Mouse (Mus musculus) liver (tissue): ENCODE data around the gene Elane.

Source experiments
- DNase-seq: peaks from one replicate; pipeline ENCODE4 v3.0.0-alpha.2; 2020; ENCODE audit warnings: mixed read lengths

The Elane gene

GRCm38 (mm10) chr10:79858416-79859074 is 27.5 kb upstream of the Elane start:
- DNase-seq = peak; percentile 51

GRCm38 (mm10) chr10:79859116-79859515 is 26.9 kb upstream of the Elane start:
- DNase-seq = no peak

GRCm38 (mm10) chr10:79860079-79860911 is 25.8 kb upstream of the Elane start:
- DNase-seq = no peak

GRCm38 (mm10) chr10:79861230-79862048 is 24.6 kb upstream of the Elane start:
- DNase-seq = no peak

- DNase-seq = no peak
Observed at GRCm38 (mm10) chr10:79862049-79862788, 23.8 kb upstream of the Elane start.

GRCm38 (mm10) chr10:79862925-79863324 is 23.1 kb upstream of the Elane start:
- DNase-seq = no peak

- DNase-seq = no peak
Observed at GRCm38 (mm10) chr10:79864351-79865188, 21.5 kb upstream of the Elane start.

- no peak for DNase-seq
Observed at GRCm38 (mm10) chr10:79865189-79865601, 20.9 kb upstream of the Elane start.

GRCm38 (mm10) chr10:79865801-79866295 is 20.2 kb upstream of the Elane start:
- no peak for DNase-seq

GRCm38 (mm10) chr10:79866601-79867000 is 19.4 kb upstream of the Elane start:
- no peak for DNase-seq

GRCm38 (mm10) chr10:79871845-79872244 is 14.2 kb upstream of the Elane start:
- no peak for DNase-seq

GRCm38 (mm10) chr10:79872862-79873261 is 13.2 kb upstream of the Elane start:
- no peak for DNase-seq

GRCm38 (mm10) chr10:79873313-79873712 is 12.7 kb upstream of the Elane start:
- no peak for DNase-seq

GRCm38 (mm10) chr10:79873715-79874289 is 12.2 kb upstream of the Elane start:
- no peak for DNase-seq

- DNase-seq = peak; percentile 52
Observed at GRCm38 (mm10) chr10:79874290-79874862, 11.7 kb upstream of the Elane start, which contains the start of the genes Prtn3 and Plppr3. TSS of gene Prtn3 (plus strand) at chr10:79874476. TSS of gene Plppr3 (minus strand) at chr10:79874634.

GRCm38 (mm10) chr10:79877174-79877573 is 8.9 kb upstream of the Elane start:
- peak; percentile 59 for DNase-seq

GRCm38 (mm10) chr10:79877757-79878156 is 8.3 kb upstream of the Elane start:
- peak; percentile 42 for DNase-seq

GRCm38 (mm10) chr10:79879527-79879926 is 6.5 kb upstream of the Elane start:
- DNase-seq = no peak

GRCm38 (mm10) chr10:79880721-79881120 is 5.3 kb upstream of the Elane start:
- DNase-seq = peak; percentile 79

- peak; percentile 68 for DNase-seq
Observed at GRCm38 (mm10) chr10:79881981-79882380, 4.1 kb upstream of the Elane start.
